Mouse (Mus musculus) ES-E14 (cell line): ENCODE measurements around the gene Scd3. TPM values are rescaled to one million over a fixed set of nuclear protein-coding genes. Genes with fewer than 3 reads are reported as not detected.
A peak's percentile ranks its signal among the peaks of the same experiment; 100 is the strongest.

ENCODE experiments used
- DNase-seq: peaks from one replicate; pipeline ENCODE4 v3.0.0-alpha.2; 2013; ENCODE audit warnings: low read depth, low spot score
- H3K27ac ChIP-seq: 2 replicates; pipeline ENCODE4 v1.5.1; 2012; ENCODE audit warnings: low read depth, mild to moderate bottlenecking, low read length, moderate library complexity, mixed read lengths; ENCODE audit not compliant: poor library complexity, insufficient read depth, severe bottlenecking
- H3K36me3 ChIP-seq: 2 replicates; pipeline ENCODE4 v1.6.1; 2012; ENCODE audit warnings: mild to moderate bottlenecking, low read length, moderate library complexity, mixed read lengths; ENCODE audit not compliant: control insufficient read depth, poor library complexity, insufficient read depth, severe bottlenecking
- H3K4me1 ChIP-seq, 2 experiments: fragments of 150-350 bp in 1 of 2; sonication (generic) in 1 of 2; 2 replicates each; pipeline ENCODE4 v1.6.1; 2012; ENCODE audit warnings: low read length in 2 of 2, mild to moderate bottlenecking in 1 of 2, mixed read lengths in 1 of 2; ENCODE audit not compliant: control insufficient read depth in 2 of 2, insufficient read depth in 2 of 2, poor library complexity in 1 of 2
- H3K4me3 ChIP-seq, 2 experiments: fragments of 150-350 bp in 1 of 2; sonication (generic) in 1 of 2; 2 replicates each; pipeline ENCODE4 v1.5.1; 2012; ENCODE audit warnings: low read length in 2 of 2, low read depth in 1 of 2, mild to moderate bottlenecking in 1 of 2, mixed read lengths in 1 of 2; ENCODE audit not compliant: insufficient read depth in 1 of 2, poor library complexity in 1 of 2, severe bottlenecking in 1 of 2
- H3K9ac ChIP-seq: 2 replicates; pipeline ENCODE4 v1.6.1; 2012; ENCODE audit warnings: low read depth, mild to moderate bottlenecking, low read length, mixed read lengths; ENCODE audit not compliant: poor library complexity, insufficient read depth, severe bottlenecking
- H3K9me3 ChIP-seq: fragments of 150-350 bp; sonication (generic); 2 replicates; pipeline ENCODE4 v1.6.1; 2012; ENCODE audit warnings: low read depth, mild to moderate bottlenecking, low read length; ENCODE audit not compliant: control insufficient read depth, insufficient read depth
- CHD2 ChIP-seq: IDR thresholded peaks from 2 replicates; pipeline ENCODE4 v1.6.1; 2014; ENCODE audit warnings: mild to moderate bottlenecking, low read depth, low read length, inconsistent platforms
- HCFC1 ChIP-seq: IDR thresholded peaks from 2 replicates; pipeline ENCODE4 v1.6.1; 2012; ENCODE audit warnings: low read length, inconsistent platforms, borderline replicate concordance; ENCODE audit not compliant: insufficient read depth
- MAFK ChIP-seq: IDR thresholded peaks from 2 replicates; pipeline ENCODE4 v1.6.1; 2014; ENCODE audit warnings: mild to moderate bottlenecking, low read depth, low read length, inconsistent platforms; ENCODE audit not compliant: insufficient read depth
- ZC3H11A ChIP-seq: IDR thresholded peaks from 2 replicates; pipeline ENCODE4 v1.6.1; 2012; ENCODE audit warnings: low read depth, mild to moderate bottlenecking, inconsistent platforms, low read length, borderline replicate concordance
- ZNF384 ChIP-seq: IDR thresholded peaks from 2 replicates; pipeline ENCODE4 v1.6.1; 2012; ENCODE audit warnings: low read depth, low read length, inconsistent platforms
- in situ Hi-C, 2 experiments: fragments of 600-800 bp; cut with MboI; formaldehyde crosslinking; loops; one replicate each; pipeline ENCODE4 v1.15.1; 2025; ENCODE audit warnings: low sequenced_read_pairs in 2 of 2, inconsistent platforms in 1 of 2; ENCODE audit not compliant: unreplicated experiment in 2 of 2
- total RNA-seq: library from RNA; depleted of rRNA; stranded (reverse); fragments of 300-350 nt; gene quantifications from 2 replicates; pipeline ENCODE4 v1.2.3, GENCODE M21; 2012

Scd3 gene
- total RNA-seq, 1 experiment, result 2.5 TPM

- H3K4me3 ChIP-seq, result no peak within 1 kb of the TSS
- H3K36me3 ChIP-seq, result no peaks in the 10 kb centered on the region
- TF ChIP-seq CHD2, result no peak
- no peak for TF ChIP-seq ZNF384
- no peak for TF ChIP-seq ZC3H11A
- TF ChIP-seq HCFC1, result no peak
- H3K9me3 ChIP-seq, result no peaks in the 10 kb centered on the region
- no peak within 1 kb of the TSS for H3K27ac ChIP-seq
- DNase-seq, result no peak
- H3K9ac ChIP-seq, result no peak within 1 kb of the TSS
- in situ Hi-C loops, result no loop called here
- peaks cover 0 to 2% of the 10 kb centered on the region in 2 experiments; a peak in 1 of 4 replicates for H3K4me1 ChIP-seq
These were observed 10.7 kb upstream of the Scd3 start, which contains the start of gene Pkd2l1 for GRCm38 (mm10) chr19:44192342-44192741. Gene Pkd2l1, minus strand, starts transcription at chr19:44192442.

- no peak for DNase-seq
- Histone ChIP-seq H3K36me3 (no peaks in the 10 kb centered on the region), H3K9me3 (no peaks in the 10 kb centered on the region), H3K27ac (no peak overlapping the region), H3K4me3 (no peak overlapping the region), H3K9ac (no peak overlapping the region), H3K4me1 (peaks cover 0 to 2% of the 10 kb centered on the region in 2 experiments; a peak in 1 of 4 replicates)
- TF ChIP-seq CHD2 (no peak), HCFC1 (no peak), ZNF384 (no peak)
- in situ Hi-C loops, result no loop called here
These were observed 9.2 kb upstream of the Scd3 start for GRCm38 (mm10) chr19:44193906-44194305.

- peak; percentile 86 for TF ChIP-seq ZNF384
- TF ChIP-seq HCFC1, result no peak
- peak; percentile 14; the same call in 1 of the 2 replicates for TF ChIP-seq ZC3H11A
- TF ChIP-seq MAFK, result 0 out of 2 replicates have a peak, but pooled peaks have one; percentile 12
- TF ChIP-seq CHD2, result no peak
- in situ Hi-C loops, result no loop called here
- DNase-seq, result peak; percentile 72
These were observed 7.9 kb upstream of the Scd3 start for GRCm38 (mm10) chr19:44195138-44195537.

GRCm38 (mm10) chr19:44197053-44197852 is 5.8 kb upstream of the Scd3 start:
- TF ChIP-seq ZNF384 (no peak), MAFK (no peak), ZC3H11A (no peak), CHD2 (no peak), HCFC1 (no peak)
- H3K4me1 ChIP-seq, result peaks cover 0 to 2% of the 10 kb centered on the region in 2 experiments; a peak in 1 of 4 replicates
- H3K9me3 ChIP-seq, result no peaks in the 10 kb centered on the region
- in situ Hi-C loops, result no loop called here
- no peak overlapping the region for H3K9ac ChIP-seq
- no peak for DNase-seq
- no peak overlapping the region for H3K4me3 ChIP-seq
- no peaks in the 10 kb centered on the region for H3K36me3 ChIP-seq
- H3K27ac ChIP-seq, result no peak overlapping the region

More at GRCm38 (mm10) chr19:44195138-44195537, 7.9 kb upstream of the Scd3 start:
- no peak overlapping the region for H3K9ac ChIP-seq
- H3K36me3 ChIP-seq, result no peaks in the 10 kb centered on the region
- H3K9me3 ChIP-seq, result no peaks in the 10 kb centered on the region
- no peak overlapping the region for H3K4me3 ChIP-seq
- peaks cover 0 to 2% of the 10 kb centered on the region in 2 experiments; a peak in 1 of 4 replicates for H3K4me1 ChIP-seq
- no peak overlapping the region for H3K27ac ChIP-seq
